Mouse (Mus musculus) limb, embryonic 14.5 days (tissue): Measurements from ENCODE around the gene Rad18. TPM values are rescaled to one million over a fixed set of nuclear protein-coding genes. Genes with fewer than 3 reads are reported as not detected.

Source experiments
- ATAC-seq: fragments of 200-750 bp; cut with Nextera tagmentation; 2 replicates; pipeline ENCODE4 v1.8.0; 2017; ENCODE audit warnings: low read depth, moderate number of reproducible peaks, moderate TSS enrichment; ENCODE audit not compliant: low FRiP score
- DNase-seq: peaks from one replicate; pipeline ENCODE4 v3.0.0-alpha.2; 2015; ENCODE audit warnings: low spot score
- H3K27ac ChIP-seq: fragments of 300-500 bp; sonication (generic); replicated peaks from 2 replicates; pipeline ENCODE4 v1.5.1; 2014; ENCODE audit warnings: low read depth, mild to moderate bottlenecking, low read length, moderate library complexity, mixed read lengths
- H3K27me3 ChIP-seq: fragments of 300-500 bp; sonication (generic); 2 replicates; pipeline ENCODE4 v1.6.1; 2014; ENCODE audit warnings: low read length, mixed read lengths; ENCODE audit not compliant: control insufficient read depth, insufficient read depth
- H3K36me3 ChIP-seq: fragments of 300-500 bp; sonication (generic); 2 replicates; pipeline ENCODE4 v1.6.1; 2014; ENCODE audit warnings: mild to moderate bottlenecking, low read length, moderate library complexity, mixed read lengths; ENCODE audit not compliant: control insufficient read depth, insufficient read depth
- H3K4me1 ChIP-seq: fragments of 300-500 bp; sonication (generic); 2 replicates; pipeline ENCODE4 v1.6.1; 2014; ENCODE audit warnings: antibody characterized with exemption, low read length, mixed read lengths; ENCODE audit not compliant: control insufficient read depth, insufficient read depth
- H3K4me2 ChIP-seq: fragments of 300-500 bp; sonication (generic); replicated peaks from 2 replicates; pipeline ENCODE4 v1.6.1; 2014; ENCODE audit warnings: low read depth, mild to moderate bottlenecking, low read length, moderate library complexity; ENCODE audit not compliant: severe bottlenecking
- H3K4me3 ChIP-seq: fragments of 300-500 bp; sonication (generic); replicated peaks from 2 replicates; pipeline ENCODE4 v1.5.1; 2014; ENCODE audit warnings: low read length
- H3K9ac ChIP-seq: fragments of 300-500 bp; sonication (generic); 2 replicates; pipeline ENCODE4 v1.6.1; 2014; ENCODE audit warnings: mild to moderate bottlenecking, low read depth, low read length, moderate library complexity; ENCODE audit not compliant: severe bottlenecking
- H3K9me3 ChIP-seq: fragments of 300-500 bp; sonication (generic); 2 replicates; pipeline ENCODE4 v1.6.1; 2016; ENCODE audit warnings: low read length; ENCODE audit not compliant: control insufficient read depth
- POLR2A ChIP-seq: fragments of 200-500 bp; IDR thresholded peaks from 2 replicates; pipeline ENCODE4 v1.8.0; 2012; ENCODE audit warnings: inconsistent platforms, mild to moderate bottlenecking, moderate library complexity, borderline replicate concordance; ENCODE audit not compliant: insufficient read depth, insufficient read length; ENCODE audit errors: extremely low read depth
- WGBS: fragments of 180-500 bp; shearing (Covaris S2); extraction: QIAGEN DNeasy Blood & Tissue Kit; methylation state at CpG from one replicate; pipeline ENCODE4 v1.1.7; 2014; 5-methylcytosine and 5-hydroxymethylcytosine counted together
- polyA plus RNA-seq, 2 experiments: library from polyadenylated mRNA; depleted of rRNA in 1 of 2; stranded (reverse) in 1 of 2; unstranded in 1 of 2; fragments of >200 nt; fragmentation: Nextera tagmentation in 1 of 2; extraction: Ambion mirVana in 1 of 2; gene quantifications; 2 replicates each; pipeline versions ENCODE4 v1.2.1 to v1.2.3; 2012 to 2014

Rad18 gene
- polyA plus RNA-seq, 2 experiments = 12.9 to 29.2 TPM

DNA sequence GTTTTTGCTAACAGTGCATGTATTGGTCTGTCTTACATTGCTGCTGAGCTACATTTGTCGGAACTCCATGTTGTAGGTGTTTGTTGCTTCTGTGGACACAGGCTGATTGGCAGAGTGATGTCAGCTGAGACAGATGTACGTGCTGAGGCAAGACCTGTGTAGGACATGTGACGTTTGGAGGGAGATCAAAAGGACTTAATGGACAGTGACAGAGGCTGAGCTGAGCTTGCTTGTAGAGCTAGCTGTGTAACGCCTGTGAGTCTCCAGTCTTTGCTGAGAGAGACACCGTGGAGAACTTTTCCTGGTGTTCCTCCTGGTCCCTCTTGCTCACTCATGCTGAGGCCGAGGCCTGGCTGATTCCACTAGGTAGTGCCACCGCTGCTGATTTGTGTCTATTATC is 101.5 kb downstream of the Rad18 start:
- 84% methylated on average over 7 of the region's 7 CpGs for WGBS
- H3K27me3 ChIP-seq = no peaks in the 10 kb centered on the region
- no peak overlapping the region for H3K4me3 ChIP-seq
- H3K9ac ChIP-seq = no peak overlapping the region
- no peaks in the 10 kb centered on the region for H3K4me1 ChIP-seq
- H3K36me3 ChIP-seq = no peaks in the 10 kb centered on the region
- TF ChIP-seq POLR2A = no peak
- H3K27ac ChIP-seq = no peak overlapping the region
- no peak overlapping the region for H3K4me2 ChIP-seq
- no peak for DNase-seq
- no peaks in the 10 kb centered on the region for H3K9me3 ChIP-seq
- ATAC-seq = no peak

DNA sequence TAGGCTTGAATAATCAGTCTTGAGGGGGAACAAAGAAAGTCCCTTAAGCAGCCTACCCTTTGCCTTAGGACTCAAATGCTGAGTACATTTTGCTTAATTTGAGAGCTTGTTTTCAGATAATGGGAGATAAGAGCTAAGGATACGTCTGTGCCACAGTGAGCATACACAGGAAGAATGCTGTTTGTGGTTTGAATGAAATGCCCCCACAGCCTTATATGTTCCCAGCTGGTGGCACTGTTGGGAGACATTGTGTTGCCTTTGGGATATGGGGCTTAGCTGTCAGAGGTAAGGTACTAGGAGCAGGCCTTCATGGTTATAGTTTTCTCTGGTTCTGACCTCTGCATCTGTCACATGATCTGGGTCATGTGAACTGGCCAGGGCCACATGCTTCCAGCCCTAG is 108.6 kb downstream of the Rad18 start:
- Histone ChIP-seq H3K4me2 (no peak overlapping the region), H3K27ac (no peak overlapping the region), H3K36me3 (no peaks in the 10 kb centered on the region), H3K4me3 (no peak overlapping the region), H3K9ac (no peak overlapping the region), H3K4me1 (no peaks in the 10 kb centered on the region), H3K27me3 (no peaks in the 10 kb centered on the region), H3K9me3 (no peaks in the 10 kb centered on the region)
- 62% methylated on average over 1 of the region's 1 CpGs for WGBS
- no peak for ATAC-seq
- no peak for DNase-seq
- TF ChIP-seq POLR2A = no peak

DNA sequence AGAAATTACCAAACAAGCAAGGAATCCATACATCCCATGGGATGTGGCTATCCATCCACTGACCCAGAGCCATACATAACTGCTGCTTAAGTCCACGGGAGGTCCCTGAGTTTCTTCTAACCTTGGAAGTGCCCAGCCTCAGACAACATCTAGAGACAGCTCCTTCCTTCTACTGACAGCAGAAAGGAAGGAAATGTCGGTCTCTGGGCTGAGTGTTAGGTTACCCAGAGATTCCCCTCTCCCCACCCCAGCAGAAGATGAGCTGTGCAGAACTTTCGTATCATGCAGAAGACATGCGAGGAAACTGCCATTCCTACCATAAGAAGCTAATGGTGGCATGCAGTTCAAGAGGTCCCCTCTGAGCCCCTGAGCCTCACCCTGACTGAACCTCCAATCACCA is 109.5 kb downstream of the Rad18 start:
- no peaks in the 10 kb centered on the region for H3K9me3 ChIP-seq
- TF ChIP-seq POLR2A = no peak
- no peaks in the 10 kb centered on the region for H3K27me3 ChIP-seq
- no peak for DNase-seq
- H3K4me3 ChIP-seq = no peak overlapping the region
- H3K9ac ChIP-seq = no peak overlapping the region
- no peaks in the 10 kb centered on the region for H3K36me3 ChIP-seq
- no peak overlapping the region for H3K27ac ChIP-seq
- H3K4me1 ChIP-seq = no peaks in the 10 kb centered on the region
- no peak for ATAC-seq
- H3K4me2 ChIP-seq = no peak overlapping the region
- WGBS = 79% methylated on average over 4 of the region's 4 CpGs

DNA sequence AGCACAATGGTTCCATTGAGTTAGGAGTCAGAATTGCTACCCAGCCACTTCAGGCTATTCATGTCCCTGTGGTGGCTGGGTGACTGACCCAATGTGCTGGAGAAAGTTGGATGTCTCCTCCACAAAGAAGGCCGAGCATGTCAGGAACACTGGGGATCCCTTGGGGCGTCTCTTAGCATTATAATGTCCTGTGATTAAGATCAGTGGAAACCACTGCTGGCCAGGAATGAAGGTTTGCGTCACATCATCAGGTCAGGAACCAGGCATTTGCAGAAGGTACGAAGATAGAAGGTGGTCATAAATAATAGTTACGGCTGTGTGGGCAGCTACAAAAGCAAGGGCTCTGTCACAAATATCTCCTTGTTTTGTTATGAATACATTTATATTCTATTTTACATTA is 111.5 kb downstream of the Rad18 start:
- no peak for ATAC-seq
- Histone ChIP-seq H3K4me2 (no peak overlapping the region), H3K36me3 (no peaks in the 10 kb centered on the region), H3K4me1 (no peaks in the 10 kb centered on the region), H3K9me3 (no peaks in the 10 kb centered on the region), H3K27me3 (no peaks in the 10 kb centered on the region), H3K4me3 (no peak overlapping the region), H3K9ac (no peak overlapping the region), H3K27ac (no peak overlapping the region)
- no peak for TF ChIP-seq POLR2A
- WGBS = 76% methylated on average over 5 of the region's 5 CpGs
- DNase-seq = no peak

DNA sequence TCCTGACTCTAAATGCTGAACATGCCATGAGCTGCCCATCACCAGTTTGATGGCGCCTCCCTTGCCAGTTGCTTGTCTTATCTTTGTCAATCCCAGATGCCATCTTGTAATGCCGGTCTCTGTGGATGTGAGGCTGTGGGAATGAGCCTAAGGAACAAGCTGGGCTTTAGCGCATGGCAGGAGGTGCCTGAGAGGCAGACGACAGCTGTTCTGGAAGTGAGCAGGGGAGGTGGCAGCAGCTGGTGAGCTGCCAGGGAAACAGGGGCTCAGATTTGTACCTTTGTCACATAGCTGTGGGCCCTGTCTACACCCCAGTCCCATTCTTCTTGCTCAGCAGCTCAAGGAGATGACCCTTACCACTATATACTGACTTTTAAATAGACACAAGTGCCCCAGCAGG is 114.5 kb downstream of the Rad18 start:
- no peak overlapping the region for H3K27ac ChIP-seq
- WGBS = 65% methylated on average over 4 of the region's 4 CpGs
- no peak for DNase-seq
- H3K9me3 ChIP-seq = no peaks in the 10 kb centered on the region
- H3K4me1 ChIP-seq = no peaks in the 10 kb centered on the region
- TF ChIP-seq POLR2A = no peak
- no peaks in the 10 kb centered on the region for H3K27me3 ChIP-seq
- H3K9ac ChIP-seq = no peak overlapping the region
- no peak overlapping the region for H3K4me3 ChIP-seq
- H3K4me2 ChIP-seq = no peak overlapping the region
- ATAC-seq = no peak
- no peaks in the 10 kb centered on the region for H3K36me3 ChIP-seq

DNA sequence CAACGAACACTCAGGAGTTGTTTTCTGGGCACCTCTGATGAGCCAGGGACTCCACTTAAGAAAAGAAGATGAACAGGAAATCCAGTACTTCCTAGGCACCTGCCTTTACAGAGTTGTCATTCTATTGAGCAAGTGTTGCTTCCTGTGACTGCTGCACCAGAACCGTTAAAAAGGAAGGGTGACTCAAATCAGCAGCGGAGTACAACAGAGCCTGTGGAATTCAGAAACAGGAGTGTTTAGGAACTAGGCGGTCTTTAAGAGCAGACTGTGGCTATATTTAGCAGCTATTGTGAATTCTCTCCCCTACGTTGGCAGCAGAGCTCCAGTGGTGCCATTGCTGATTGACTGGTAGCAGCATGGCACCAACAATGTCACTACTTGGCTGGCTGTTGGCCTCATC is 119.3 kb downstream of the Rad18 start:
- Histone ChIP-seq H3K4me1 (no peaks in the 10 kb centered on the region), H3K9me3 (no peaks in the 10 kb centered on the region), H3K27me3 (no peaks in the 10 kb centered on the region), H3K27ac (no peak overlapping the region), H3K4me2 (no peak overlapping the region), H3K36me3 (no peaks in the 10 kb centered on the region), H3K9ac (no peak overlapping the region), H3K4me3 (no peak overlapping the region)
- DNase-seq = no peak
- TF ChIP-seq POLR2A = no peak
- ATAC-seq = no peak
- WGBS = 66% methylated on average over 5 of the region's 5 CpGs
